Mouse (Mus musculus): ENCODE measurements at regions not wholly inside any gene's neighbourhood (a gene's known extent, or its start where the extent isn't known, plus 50 kb on each side); places are given as distances from the start of the nearest gene placed in this dataset.

DNA sequence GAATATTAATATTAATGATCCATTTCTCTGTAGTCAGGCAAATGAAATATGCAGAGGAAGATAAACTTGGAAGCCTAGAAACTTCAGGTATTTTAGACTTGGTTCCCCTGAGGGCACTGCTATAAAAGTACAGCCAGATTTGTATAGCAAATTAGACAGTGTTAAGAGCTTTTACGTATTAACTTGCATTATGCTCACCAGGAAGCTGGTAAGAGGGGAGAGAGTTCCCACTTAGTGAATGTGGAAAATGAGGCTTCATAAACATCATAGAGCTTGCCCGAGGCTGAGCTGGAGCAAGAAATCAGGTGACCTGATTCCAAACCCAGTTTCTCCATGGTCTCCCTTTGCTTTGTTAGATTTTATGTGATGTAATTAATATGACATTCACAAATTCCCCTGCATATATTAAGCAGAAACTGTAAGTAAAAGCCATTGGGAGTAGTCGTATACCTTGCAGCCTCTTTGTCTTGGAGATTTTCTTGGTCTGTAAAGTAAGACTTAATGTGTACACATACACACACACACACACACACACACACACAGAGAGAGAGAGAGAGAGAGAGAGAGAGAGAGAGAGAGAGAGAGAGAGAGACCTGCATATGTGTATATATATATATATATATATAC is 718.9 kb upstream of the Isx start:
- Histone ChIP-seq H3K36me3 (ENCODE audit: insufficient read depth) (no peaks in the 10 kb centered on the region), H3K27me3 (ENCODE audit: insufficient read depth, low read length) (no peaks in the 10 kb centered on the region), H3K9ac (no peak overlapping the region), H3K9me3 (ENCODE audit: low read length) (no peaks in the 10 kb centered on the region), H3K27ac (ENCODE audit: low read depth, low read length) (no peak overlapping the region), H3K4me1 (ENCODE audit: insufficient read depth) (no peaks in the 10 kb centered on the region), H3K4me3 (ENCODE audit: low read depth, low read length) (no peak overlapping the region), H3K4me2 (ENCODE audit: low read depth) (no peak overlapping the region)
- peak; percentile 1 for DNase-seq
- WGBS: 64% methylated on average over 3 of the region's 3 CpGs
- ATAC-seq: peak; percentile 50; the same call in 1 of the 2 replicates
- TF ChIP-seq CTCF (IDR thresholded peaks at IDR 0.05; ENCODE audit: low read depth): no peak

DNA sequence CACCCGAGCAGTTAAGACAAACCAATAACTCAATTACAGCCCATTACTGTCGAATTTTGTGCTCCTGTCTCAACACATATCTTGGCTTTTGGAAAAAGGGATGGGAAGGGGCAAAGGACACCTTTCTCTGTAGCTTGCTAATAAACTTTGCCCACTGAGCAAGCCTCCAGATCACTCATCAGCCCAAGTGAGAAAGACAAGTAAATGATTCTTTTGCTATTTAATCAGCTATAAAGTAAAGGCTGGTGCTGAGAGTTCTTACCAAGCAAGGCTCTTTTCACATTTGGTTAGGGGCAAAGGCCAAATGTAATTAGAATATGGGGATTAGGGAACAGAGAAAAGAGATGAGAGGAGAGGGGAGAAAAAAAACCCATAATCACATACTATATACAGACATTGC is 703.4 kb upstream of the Isx start:
- DNase-seq: no peak
- Histone ChIP-seq H3K9ac (no peak overlapping the region), H3K4me1 (ENCODE audit: insufficient read depth) (no peaks in the 10 kb centered on the region), H3K4me3 (ENCODE audit: low read depth, low read length) (no peak overlapping the region), H3K9me3 (ENCODE audit: low read length) (no peaks in the 10 kb centered on the region), H3K36me3 (ENCODE audit: insufficient read depth) (no peaks in the 10 kb centered on the region), H3K27me3 (ENCODE audit: insufficient read depth, low read length) (no peaks in the 10 kb centered on the region), H3K4me2 (ENCODE audit: low read depth) (no peak overlapping the region), H3K27ac (ENCODE audit: low read depth, low read length) (no peak overlapping the region)
- TF ChIP-seq CTCF (IDR thresholded peaks at IDR 0.05; ENCODE audit: low read depth): no peak
- no peak for ATAC-seq
- WGBS: 39% methylated on average over 2 of the region's 2 CpGs

DNA sequence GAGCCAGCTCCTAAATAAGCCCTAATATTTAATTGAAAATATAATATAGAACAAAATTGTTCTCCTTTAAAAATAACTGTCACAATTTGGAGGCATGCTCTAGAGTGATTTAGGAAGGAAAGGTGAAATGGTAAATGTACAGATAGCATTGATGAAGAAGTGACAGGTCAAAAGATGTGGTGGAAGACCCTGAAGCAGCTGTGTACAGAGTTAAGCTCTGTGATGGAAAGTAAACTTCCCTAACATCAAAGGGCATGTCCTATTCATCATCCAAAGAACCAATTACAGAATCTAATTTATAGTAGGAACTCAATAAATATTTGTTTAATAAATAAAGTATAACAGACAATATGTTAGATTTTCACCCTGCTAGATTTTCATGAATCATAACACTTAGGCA is 702.3 kb upstream of the Isx start:
- Histone ChIP-seq H3K36me3 (ENCODE audit: insufficient read depth) (no peaks in the 10 kb centered on the region), H3K4me3 (ENCODE audit: low read depth, low read length) (no peak overlapping the region), H3K27me3 (ENCODE audit: insufficient read depth, low read length) (no peaks in the 10 kb centered on the region), H3K9ac (no peak overlapping the region), H3K4me1 (ENCODE audit: insufficient read depth) (no peaks in the 10 kb centered on the region), H3K9me3 (ENCODE audit: low read length) (no peaks in the 10 kb centered on the region), H3K27ac (ENCODE audit: low read depth, low read length) (no peak overlapping the region), H3K4me2 (ENCODE audit: low read depth) (no peak overlapping the region)
- TF ChIP-seq CTCF (IDR thresholded peaks at IDR 0.05; ENCODE audit: low read depth): no peak
- DNase-seq (no peak), ATAC-seq (no peak)

DNA sequence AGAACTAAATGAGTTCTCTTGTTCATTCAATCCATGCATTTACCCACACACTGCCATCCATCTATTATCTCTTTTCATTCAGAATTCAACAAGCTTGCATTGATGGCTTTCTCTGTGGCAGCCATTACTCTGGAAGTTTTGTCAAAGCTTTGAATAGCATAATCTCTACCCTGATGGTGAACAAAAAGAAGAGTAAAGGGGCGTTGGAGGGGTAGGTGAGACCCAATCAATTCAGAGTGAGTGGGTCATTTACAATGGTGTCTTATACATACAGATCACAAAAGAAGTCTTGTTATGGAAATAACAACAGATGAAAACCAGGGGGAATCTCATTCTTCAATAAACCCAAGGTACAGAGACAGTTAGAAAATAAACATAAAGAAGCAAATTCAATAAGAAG is 701.9 kb upstream of the Isx start:
- no peaks in the 10 kb centered on the region for H3K9me3 ChIP-seq (ENCODE audit: low read length)
- H3K4me2 ChIP-seq (ENCODE audit: low read depth): no peak overlapping the region
- no peak for TF ChIP-seq CTCF (IDR thresholded peaks at IDR 0.05; ENCODE audit: low read depth)
- DNase-seq (no peak), ATAC-seq (no peak)
- no peak overlapping the region for H3K4me3 ChIP-seq (ENCODE audit: low read depth, low read length)
- no peak overlapping the region for H3K9ac ChIP-seq
- WGBS: 10% methylated on average over 1 of the region's 1 CpGs
- H3K36me3 ChIP-seq (ENCODE audit: insufficient read depth): no peaks in the 10 kb centered on the region
- no peaks in the 10 kb centered on the region for H3K4me1 ChIP-seq (ENCODE audit: insufficient read depth)
- no peaks in the 10 kb centered on the region for H3K27me3 ChIP-seq (ENCODE audit: insufficient read depth, low read length)
- H3K27ac ChIP-seq (ENCODE audit: low read depth, low read length): no peak overlapping the region

DNA sequence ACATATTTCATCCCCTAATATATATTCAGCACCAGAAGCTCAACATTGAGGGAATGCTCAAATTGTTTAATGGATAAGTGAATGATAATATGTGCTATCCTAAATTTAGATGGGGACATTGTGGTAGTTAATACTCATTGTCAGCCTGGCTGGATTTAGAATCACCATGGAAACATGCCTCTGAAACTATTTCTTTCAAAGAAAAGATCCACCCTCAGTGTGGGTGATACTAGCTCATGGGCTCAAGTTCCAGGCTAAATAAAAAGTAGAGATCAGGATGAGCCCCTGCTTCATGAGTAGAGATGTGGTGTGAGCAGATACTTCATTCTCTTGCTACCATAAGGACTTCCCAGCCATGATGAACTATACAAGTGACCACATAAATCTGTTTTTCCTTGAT is 668.4 kb upstream of the Isx start:
- Histone ChIP-seq H3K36me3 (ENCODE audit: insufficient read depth) (no peaks in the 10 kb centered on the region), H3K4me3 (ENCODE audit: low read depth, low read length) (no peak overlapping the region), H3K27ac (ENCODE audit: low read depth, low read length) (no peak overlapping the region), H3K9me3 (ENCODE audit: low read length) (no peaks in the 10 kb centered on the region), H3K9ac (no peak overlapping the region), H3K27me3 (ENCODE audit: insufficient read depth, low read length) (no peaks in the 10 kb centered on the region), H3K4me2 (ENCODE audit: low read depth) (no peak overlapping the region), H3K4me1 (ENCODE audit: insufficient read depth) (no peaks in the 10 kb centered on the region)
- TF ChIP-seq CTCF (IDR thresholded peaks at IDR 0.05; ENCODE audit: low read depth): no peak
- DNase-seq (peak; percentile 17), ATAC-seq (peak; percentile 64)

DNA sequence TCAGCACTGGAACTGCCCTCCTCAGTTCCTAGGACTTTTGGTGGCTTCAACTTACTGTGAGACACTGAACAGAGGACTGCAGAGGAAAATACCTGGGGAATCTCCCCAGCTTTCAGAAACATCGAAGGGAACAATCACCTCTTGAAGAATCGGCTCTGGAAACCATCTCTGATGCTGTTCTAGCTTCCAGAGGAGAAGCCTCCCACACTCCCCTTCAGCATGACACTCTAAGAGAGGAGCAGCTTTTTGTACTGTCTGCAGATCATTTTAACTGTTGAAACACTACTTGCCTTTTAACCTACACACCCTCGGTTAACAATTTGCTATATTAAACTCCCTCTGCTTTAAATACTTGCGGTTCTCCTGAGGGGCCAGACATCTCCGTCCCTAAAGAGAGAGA is 664.7 kb upstream of the Isx start:
- Histone ChIP-seq H3K4me1 (ENCODE audit: insufficient read depth) (no peaks in the 10 kb centered on the region), H3K4me2 (ENCODE audit: low read depth) (no peak overlapping the region), H3K27me3 (ENCODE audit: insufficient read depth, low read length) (no peaks in the 10 kb centered on the region), H3K9me3 (ENCODE audit: low read length) (no peaks in the 10 kb centered on the region), H3K27ac (ENCODE audit: low read depth, low read length) (no peak overlapping the region), H3K4me3 (ENCODE audit: low read depth, low read length) (no peak overlapping the region), H3K36me3 (ENCODE audit: insufficient read depth) (no peaks in the 10 kb centered on the region), H3K9ac (no peak overlapping the region)
- ATAC-seq (no peak), DNase-seq (no peak)
- 87% methylated on average over 5 of the region's 5 CpGs for WGBS
- no peak for TF ChIP-seq CTCF (IDR thresholded peaks at IDR 0.05; ENCODE audit: low read depth)

DNA sequence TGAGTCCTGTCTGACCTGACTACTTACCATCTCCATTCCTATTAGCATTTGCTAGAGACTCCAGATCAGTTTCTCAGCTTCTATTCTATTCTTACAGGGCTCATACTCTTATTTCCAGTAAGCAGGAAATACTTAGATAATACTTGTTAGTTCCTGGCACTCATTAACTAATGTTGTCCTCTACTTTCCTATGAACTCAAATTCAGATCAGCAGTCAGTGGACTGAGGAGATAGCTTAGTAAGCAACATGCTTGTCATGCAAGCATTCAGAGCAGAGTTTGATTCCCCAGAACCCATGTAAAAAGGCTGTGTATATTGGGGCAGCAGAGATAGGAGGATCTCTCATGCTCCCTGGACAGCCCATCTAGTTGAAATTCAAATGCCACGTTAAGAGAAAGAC is 656.2 kb upstream of the Isx start:
- H3K9ac ChIP-seq: no peak overlapping the region
- WGBS: 53% methylated on average over 1 of the region's 1 CpGs

More for the DNA sequence above, 656.2 kb upstream of the Isx start:
- Histone ChIP-seq H3K4me2 (ENCODE audit: low read depth) (no peak overlapping the region), H3K9me3 (ENCODE audit: low read length) (no peaks in the 10 kb centered on the region), H3K36me3 (ENCODE audit: insufficient read depth) (no peaks in the 10 kb centered on the region), H3K4me3 (ENCODE audit: low read depth, low read length) (no peak overlapping the region), H3K27me3 (ENCODE audit: insufficient read depth, low read length) (no peaks in the 10 kb centered on the region), H3K4me1 (ENCODE audit: insufficient read depth) (no peaks in the 10 kb centered on the region), H3K27ac (ENCODE audit: low read depth, low read length) (no peak overlapping the region)
- TF ChIP-seq CTCF (IDR thresholded peaks at IDR 0.05; ENCODE audit: low read depth): no peak
- DNase-seq: no peak
- ATAC-seq: no peak

Data from forebrain, postnatal 0 days (tissue).